Comparison of ENCODE assay signal across 13 mouse cellular contexts in genomic region chrX:19219301-19219700, GRCm38 (mm10).
"Had no signal": no experiment of that assay in that cellular context is flagged by ENCODE, and none has a peak within 500 bp of the region (broad histone marks: within the 10 kb centered on the region; RNA-seq: fewer than 3 reads in every experiment).

No protein-coding gene starts in this region.

- H3K9ac ChIP-seq: intestine, embryonic 15.5 days; limb, embryonic 12.5 days; lung, embryonic 14.5 days; midbrain, embryonic 13.5 days; neural tube, embryonic 15.5 days; stomach, embryonic 15.5 days had no signal

- H3K36me3 ChIP-seq: intestine, embryonic 15.5 days; limb, embryonic 12.5 days; midbrain, embryonic 13.5 days; neural tube, embryonic 15.5 days; stomach, embryonic 15.5 days had no signal

- H3K4me1 ChIP-seq: intestine, embryonic 15.5 days; limb, embryonic 12.5 days; midbrain, embryonic 13.5 days; neural tube, embryonic 15.5 days; stomach, embryonic 15.5 days had no signal

- H3K27ac ChIP-seq: intestine, embryonic 15.5 days; limb, embryonic 12.5 days; midbrain, embryonic 13.5 days; neural tube, embryonic 15.5 days; stomach, embryonic 15.5 days had no signal

- DNase-seq: kidney, adult 18-20 months; kidney, postnatal 10 days; kidney, postnatal 4 days; lung, embryonic 14.5 days; lung, postnatal 10 days; lung, postnatal 4 days; thymus, postnatal 36 days had no signal

- H3K4me3 ChIP-seq: intestine, embryonic 15.5 days; limb, embryonic 12.5 days; midbrain, embryonic 13.5 days; myocyte; neural tube, embryonic 15.5 days; stomach, embryonic 15.5 days had no signal

- H3K4me2 ChIP-seq: intestine, embryonic 15.5 days; limb, embryonic 12.5 days; lung, embryonic 14.5 days; midbrain, embryonic 13.5 days; neural tube, embryonic 15.5 days; stomach, embryonic 15.5 days had no signal

- H3K9me3 ChIP-seq: intestine, embryonic 15.5 days; limb, embryonic 12.5 days; midbrain, embryonic 13.5 days; neural tube, embryonic 15.5 days; stomach, embryonic 15.5 days had no signal

- H3K27me3 ChIP-seq: intestine, embryonic 15.5 days; limb, embryonic 12.5 days; midbrain, embryonic 13.5 days; neural tube, embryonic 15.5 days; stomach, embryonic 15.5 days had no signal

- ATAC-seq: intestine, embryonic 15.5 days; midbrain, embryonic 13.5 days had no signal
